Mouse (Mus musculus) spleen, postnatal 14 days (tissue): ENCODE data around the gene Fndc3b.
"Not testable (repeated sequence)": the region's sequence is repeated elsewhere in the genome, so short reads cannot be mapped to it uniquely, and the experiment has no call there.

ENCODE experiments used
- DNase-seq, 2 experiments: peaks; one replicate each; pipeline ENCODE4 v3.0.0; 2021 to 2022; ENCODE audit warnings: low spot score in 2 of 2

The Fndc3b gene

GRCm38 (mm10) chr3:27503279-27504038 lies 207.6 kb downstream of the Fndc3b start:
- no peak for DNase-seq

DNA sequence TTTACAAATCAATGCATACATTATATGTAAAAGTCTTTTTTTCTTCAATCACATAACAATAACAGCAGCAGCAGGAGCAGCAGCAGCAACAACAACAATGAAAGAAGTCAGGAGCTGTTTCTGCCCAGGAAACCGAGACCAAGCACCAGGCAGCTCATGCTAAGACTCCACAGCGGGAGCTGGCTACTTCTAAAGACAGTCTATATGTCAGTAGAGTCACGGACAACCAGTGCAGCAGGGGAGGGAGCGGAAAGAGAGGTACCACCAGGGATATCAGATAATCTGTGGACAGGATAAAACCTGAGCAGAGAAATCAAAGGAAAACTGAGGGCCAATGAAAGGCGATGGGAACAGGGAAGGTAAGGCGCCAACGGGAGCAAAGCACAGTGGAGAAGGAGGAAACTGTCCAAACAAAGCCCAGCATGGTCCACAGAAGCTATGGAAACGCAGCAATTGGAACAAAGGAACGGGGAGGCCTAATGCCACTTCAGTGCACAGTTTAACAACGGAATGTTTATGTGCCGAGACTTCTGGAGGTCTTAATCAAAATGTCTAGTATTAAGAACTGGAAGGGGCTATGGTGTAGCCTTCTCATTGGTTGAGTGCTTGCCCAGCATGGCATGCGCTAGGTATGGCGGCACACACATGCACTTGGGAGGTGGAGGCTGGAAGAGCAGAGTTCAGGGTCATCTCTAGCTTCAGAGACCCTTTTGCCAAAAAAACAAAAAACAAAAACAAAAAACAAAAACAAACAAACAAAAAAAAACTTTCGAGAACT lies 215.6 kb downstream of the Fndc3b start:
- DNase-seq, result no peak

DNA sequence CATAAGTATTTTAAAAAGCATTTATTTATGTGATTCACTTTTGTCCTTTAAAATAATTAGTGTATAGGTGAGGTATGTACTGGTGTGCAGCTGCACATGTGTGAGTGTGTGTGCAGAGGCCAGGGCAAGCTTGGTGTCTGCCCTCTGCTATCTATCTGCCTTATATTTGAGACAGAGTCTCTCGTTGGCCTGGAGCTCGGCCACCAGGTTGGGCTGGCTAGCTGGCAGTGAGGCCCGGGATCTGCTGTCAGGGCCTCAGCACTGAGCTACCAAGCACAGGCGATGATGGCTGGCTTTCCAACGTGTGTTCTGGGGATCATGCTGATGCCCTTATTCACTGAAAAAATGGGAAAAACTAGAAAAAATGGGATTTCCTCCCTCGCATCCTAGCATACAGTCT lies 216.4 kb downstream of the Fndc3b start:
- no peak for DNase-seq

DNA sequence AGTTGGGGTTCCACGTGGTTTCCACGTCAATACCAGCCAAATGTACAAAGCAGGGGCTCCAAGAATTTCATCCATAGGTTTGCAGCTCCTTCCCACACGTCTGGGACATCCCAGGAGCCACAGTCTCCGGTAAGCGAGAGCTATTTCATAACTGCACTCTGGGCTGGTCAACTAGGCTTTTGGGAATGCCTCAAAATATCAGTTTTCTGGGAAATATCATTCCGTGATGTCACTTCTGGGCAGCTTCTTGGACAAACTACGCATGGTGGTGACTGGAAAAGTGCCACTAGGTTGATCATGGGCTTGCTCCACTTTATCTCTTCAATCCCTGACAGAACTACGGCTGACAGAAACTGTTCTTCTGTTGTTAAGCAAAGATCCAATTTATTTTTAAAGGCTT lies 217.0 kb downstream of the Fndc3b start:
- DNase-seq, result no peak

DNA sequence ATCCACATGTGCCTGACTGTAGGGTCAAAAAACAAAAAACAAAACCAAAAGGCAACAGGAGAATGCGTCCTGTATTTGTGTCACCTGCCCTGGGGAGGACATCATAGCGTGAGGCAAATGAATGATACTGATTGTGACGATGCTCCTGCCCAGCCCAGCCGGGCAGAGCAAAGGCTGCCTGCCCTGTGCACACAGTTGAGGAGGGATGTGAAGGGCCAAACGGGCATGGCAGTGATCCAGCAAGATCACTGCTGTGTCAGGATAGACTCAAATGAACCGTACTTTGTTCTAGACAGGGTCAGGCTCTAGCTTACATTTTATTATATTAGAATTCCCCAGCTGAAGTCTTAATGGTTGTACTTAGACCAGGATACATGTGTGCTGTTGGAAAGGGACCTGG lies 219.3 kb downstream of the Fndc3b start:
- DNase-seq, result no peak

GRCm38 (mm10) chr3:27491367-27491766 lies 219.7 kb downstream of the Fndc3b start:
- no peak for DNase-seq

- no peak for DNase-seq
Observed at GRCm38 (mm10) chr3:27490891-27491290, 220.2 kb downstream of the Fndc3b start.

GRCm38 (mm10) chr3:27489550-27489949 lies 221.6 kb downstream of the Fndc3b start:
- DNase-seq, result no peak

- DNase-seq, result no peak
Observed at GRCm38 (mm10) chr3:27485141-27485540, 226.0 kb downstream of the Fndc3b start.

DNA sequence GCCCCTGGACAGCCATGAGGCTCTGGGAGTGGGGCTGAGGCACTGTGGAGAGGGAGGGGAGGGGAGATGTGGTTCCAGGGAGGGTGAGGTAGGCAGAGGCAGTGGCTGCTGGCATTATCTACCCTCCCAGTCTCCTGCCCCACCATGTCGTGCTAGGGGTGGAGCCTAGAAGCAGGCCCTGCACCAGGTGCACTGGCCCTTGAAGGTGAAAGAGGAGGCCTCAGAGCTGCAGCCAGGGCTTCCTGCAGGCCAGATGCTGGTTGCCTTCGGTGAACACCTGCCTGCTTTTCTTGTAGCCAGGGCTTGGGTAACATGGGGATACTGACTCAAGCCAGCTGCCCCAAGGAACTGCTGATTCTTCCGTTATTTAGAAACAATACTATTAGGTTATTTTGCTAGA lies 226.4 kb downstream of the Fndc3b start:
- no peak for DNase-seq

- no peak for DNase-seq
Observed at GRCm38 (mm10) chr3:27483762-27484161, 227.3 kb downstream of the Fndc3b start.

DNA sequence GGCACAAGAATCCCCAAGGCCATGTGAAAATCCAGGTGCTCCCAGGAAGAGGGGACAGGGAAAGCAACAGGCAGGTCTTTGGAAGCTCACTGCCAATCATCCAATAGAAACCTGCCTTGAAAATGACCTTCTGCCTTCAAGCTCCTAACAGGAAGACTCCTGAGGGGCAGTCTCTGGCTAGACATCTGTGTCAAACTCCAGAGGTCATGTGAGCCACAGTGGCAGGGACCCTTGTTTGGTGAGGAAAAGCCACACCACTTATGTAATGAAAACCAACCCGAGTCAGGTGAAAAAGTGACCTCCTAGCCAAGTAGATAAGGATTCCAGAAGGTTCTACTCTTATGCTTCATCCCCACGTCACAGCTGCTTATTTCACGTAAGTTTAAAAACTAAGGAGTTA lies 227.8 kb downstream of the Fndc3b start:
- DNase-seq, result no peak

- DNase-seq, result no peak
Observed at GRCm38 (mm10) chr3:27481738-27482137, 229.4 kb downstream of the Fndc3b start.

- no peak for DNase-seq
Observed at GRCm38 (mm10) chr3:27479378-27479777, 231.7 kb downstream of the Fndc3b start.

GRCm38 (mm10) chr3:27478563-27479156 lies 232.4 kb downstream of the Fndc3b start:
- DNase-seq, result no peak

GRCm38 (mm10) chr3:27477749-27478148 lies 233.4 kb downstream of the Fndc3b start:
- DNase-seq, result not testable (repeated sequence)

DNA sequence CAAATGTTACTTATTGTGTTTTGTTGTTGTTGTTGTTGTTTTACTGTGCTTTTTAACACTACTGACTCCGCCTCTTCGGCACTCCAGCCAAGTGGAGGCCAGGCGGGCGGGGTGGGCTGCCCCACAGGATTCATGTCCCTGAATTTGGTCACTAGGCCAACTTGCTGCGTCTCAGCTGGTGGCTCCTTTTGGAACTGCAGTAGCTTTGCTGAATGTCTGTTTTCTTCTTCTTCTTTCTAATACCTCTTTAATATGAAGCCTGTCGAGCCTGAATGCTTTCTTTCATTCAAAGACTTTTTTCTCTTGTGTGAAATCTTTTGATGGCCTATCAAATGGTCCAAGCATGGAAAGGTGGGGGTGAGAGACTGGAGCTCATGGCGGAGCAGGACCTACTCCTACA lies 235.2 kb downstream of the Fndc3b start:
- no peak for DNase-seq

GRCm38 (mm10) chr3:27473801-27474599 lies 237.1 kb downstream of the Fndc3b start:
- DNase-seq, result no peak

GRCm38 (mm10) chr3:27472846-27473245 lies 238.3 kb downstream of the Fndc3b start:
- no peak for DNase-seq

DNA sequence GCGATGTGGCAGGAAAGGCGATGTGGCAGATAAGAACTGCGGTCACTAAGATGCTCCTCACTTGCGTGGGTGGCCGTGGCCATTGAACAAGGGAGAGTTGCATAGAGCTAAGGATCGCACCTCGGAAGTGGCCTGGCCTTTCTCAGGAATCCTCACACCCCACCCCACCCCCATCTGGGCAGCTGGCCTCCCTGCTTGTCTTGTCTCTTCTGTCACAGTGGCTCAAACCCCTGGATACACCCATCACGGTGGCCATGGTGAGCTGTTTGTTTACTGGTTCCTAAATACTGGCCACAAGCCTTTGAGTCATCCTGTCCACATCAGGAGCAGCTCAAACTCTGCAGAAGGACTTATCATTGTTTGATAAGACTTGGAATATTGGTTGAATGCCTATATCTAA lies 240.3 kb downstream of the Fndc3b start:
- DNase-seq, result no peak

- no peak for DNase-seq
Observed at GRCm38 (mm10) chr3:27469971-27470370, 241.1 kb downstream of the Fndc3b start.

GRCm38 (mm10) chr3:27467505-27468020 lies 243.5 kb downstream of the Fndc3b start:
- DNase-seq, result no peak
